Mouse (Mus musculus) ES-Bruce4 (cell line): Measurements from ENCODE around the gene Ptprd. TPM values are rescaled to one million over a fixed set of nuclear protein-coding genes. Genes with fewer than 3 reads are reported as not detected.

ENCODE experiments used
- H3K27ac ChIP-seq: 2 replicates; pipeline ENCODE4 v1.5.1; 2012; ENCODE audit warnings: low read length, inconsistent platforms; ENCODE audit not compliant: insufficient read depth
- H3K27me3 ChIP-seq: 2 replicates; pipeline ENCODE4 v1.6.1; 2012; ENCODE audit warnings: mild to moderate bottlenecking, low read length, inconsistent platforms; ENCODE audit not compliant: control insufficient read depth, poor library complexity, insufficient read depth, severe bottlenecking
- H3K36me3 ChIP-seq: 2 replicates; pipeline ENCODE4 v1.6.1; 2012; ENCODE audit warnings: inconsistent platforms, mild to moderate bottlenecking, low read length, moderate library complexity; ENCODE audit not compliant: control insufficient read depth, poor library complexity, insufficient read depth, severe bottlenecking
- H3K4me1 ChIP-seq: one replicate; pipeline ENCODE4 v1.8.1; 2011; ENCODE audit warnings: low read length; ENCODE audit not compliant: control insufficient read depth, insufficient read depth
- H3K4me3 ChIP-seq: 2 replicates; pipeline ENCODE4 v1.5.1; 2011; ENCODE audit warnings: low read depth, mild to moderate bottlenecking, low read length
- H3K9ac ChIP-seq: 2 replicates; pipeline ENCODE4 v1.6.1; 2012; ENCODE audit warnings: low read depth, mild to moderate bottlenecking, inconsistent platforms; ENCODE audit not compliant: poor library complexity, severe bottlenecking
- H3K9me3 ChIP-seq: replicated peaks from 2 replicates; pipeline ENCODE4 v1.6.1; 2012; ENCODE audit warnings: mild to moderate bottlenecking, low read length, inconsistent platforms; ENCODE audit not compliant: control insufficient read depth, poor library complexity, insufficient read depth, severe bottlenecking
- CTCF ChIP-seq: IDR thresholded peaks from one replicate; pipeline ENCODE4 v1.8.1; 2011; ENCODE audit warnings: low read depth, low read length
- EP300 ChIP-seq: IDR thresholded peaks from 2 replicates; pipeline ENCODE4 v1.6.1; 2011; ENCODE audit warnings: low read depth, low read length; ENCODE audit not compliant: insufficient read depth
- POLR2A ChIP-seq: IDR thresholded peaks from one replicate; pipeline ENCODE4 v1.8.1; 2011; ENCODE audit warnings: low read length; ENCODE audit not compliant: insufficient read depth
- polyA plus RNA-seq: library from polyadenylated mRNA; stranded (reverse); fragments of >200 nt; gene quantifications from 2 replicates; pipeline ENCODE4 v1.2.4, GENCODE M21; 2011; ENCODE audit warnings: low read depth; ENCODE audit not compliant: missing spikeins, insufficient read depth, insufficient read length

Ptprd gene
- polyA plus RNA-seq, 1 experiment, result 2.8 TPM

GRCm38 (mm10) chr4:76244371-76244770 is 1967.4 kb downstream of the Ptprd start:
- Histone ChIP-seq H3K36me3 (no peaks in the 10 kb centered on the region), H3K9ac (no peak overlapping the region), H3K27ac (no peak overlapping the region), H3K27me3 (no peaks in the 10 kb centered on the region), H3K4me3 (no peak overlapping the region), H3K9me3 (no peaks in the 10 kb centered on the region), H3K4me1 (no peaks in the 10 kb centered on the region)
- TF ChIP-seq EP300, result no peak
- no peak for TF ChIP-seq POLR2A
- no peak for TF ChIP-seq CTCF

GRCm38 (mm10) chr4:76241542-76241941 is 1970.2 kb downstream of the Ptprd start:
- Histone ChIP-seq H3K4me1 (no peaks in the 10 kb centered on the region), H3K4me3 (no peak overlapping the region), H3K27ac (no peak overlapping the region), H3K36me3 (no peaks in the 10 kb centered on the region), H3K9ac (no peak overlapping the region), H3K27me3 (no peaks in the 10 kb centered on the region), H3K9me3 (no peaks in the 10 kb centered on the region)
- TF ChIP-seq CTCF (no peak), EP300 (no peak), POLR2A (no peak)

- no peak overlapping the region for H3K9ac ChIP-seq
- no peak for TF ChIP-seq CTCF
- no peak for TF ChIP-seq EP300
- no peak for TF ChIP-seq POLR2A
Observed at GRCm38 (mm10) chr4:76241140-76241539, 1970.6 kb downstream of the Ptprd start.

GRCm38 (mm10) chr4:76239063-76239462 is 1972.7 kb downstream of the Ptprd start:
- Histone ChIP-seq H3K4me1 (no peaks in the 10 kb centered on the region), H3K4me3 (no peak overlapping the region), H3K9ac (no peak overlapping the region), H3K27me3 (no peaks in the 10 kb centered on the region), H3K9me3 (no peaks in the 10 kb centered on the region), H3K27ac (no peak overlapping the region), H3K36me3 (no peaks in the 10 kb centered on the region)
- no peak for TF ChIP-seq CTCF
- TF ChIP-seq POLR2A, result no peak
- no peak for TF ChIP-seq EP300

More at GRCm38 (mm10) chr4:76241140-76241539, 1970.6 kb downstream of the Ptprd start:
- Histone ChIP-seq H3K4me3 (no peak overlapping the region), H3K4me1 (no peaks in the 10 kb centered on the region), H3K36me3 (no peaks in the 10 kb centered on the region), H3K27me3 (no peaks in the 10 kb centered on the region), H3K27ac (no peak overlapping the region), H3K9me3 (no peaks in the 10 kb centered on the region)

GRCm38 (mm10) chr4:76238577-76238976 is 1973.2 kb downstream of the Ptprd start:
- Histone ChIP-seq H3K4me3 (no peak overlapping the region), H3K4me1 (no peaks in the 10 kb centered on the region), H3K27me3 (no peaks in the 10 kb centered on the region), H3K9ac (no peak overlapping the region), H3K36me3 (no peaks in the 10 kb centered on the region), H3K27ac (no peak overlapping the region), H3K9me3 (no peaks in the 10 kb centered on the region)
- TF ChIP-seq CTCF, result no peak
- TF ChIP-seq POLR2A, result no peak
- TF ChIP-seq EP300, result no peak

GRCm38 (mm10) chr4:76237827-76238226 is 1973.9 kb downstream of the Ptprd start:
- Histone ChIP-seq H3K4me3 (no peak overlapping the region), H3K27me3 (no peaks in the 10 kb centered on the region), H3K36me3 (no peaks in the 10 kb centered on the region), H3K9ac (no peak overlapping the region), H3K27ac (no peak overlapping the region), H3K4me1 (no peaks in the 10 kb centered on the region), H3K9me3 (no peaks in the 10 kb centered on the region)
- TF ChIP-seq EP300 (no peak), POLR2A (no peak), CTCF (no peak)
